Mouse (Mus musculus) MEL (cell line): ENCODE results near the gene Bbs7. TPM values are rescaled to one million over a fixed set of nuclear protein-coding genes. Genes with fewer than 3 reads are reported as not detected.
"Not testable (repeated sequence)": the region's sequence is repeated elsewhere in the genome, so short reads cannot be mapped to it uniquely, and the experiment has no call there.

Experiments
- DNase-seq: peaks from one replicate; pipeline ENCODE4 v3.0.0; 2011; ENCODE audit warnings: low read depth, low spot score
- H3K27ac ChIP-seq: 2 replicates; pipeline ENCODE4 v1.5.1; 2012; ENCODE audit warnings: low read depth, mild to moderate bottlenecking, control low read depth, low read length, moderate library complexity; ENCODE audit not compliant: control insufficient read depth
- H3K27me3 ChIP-seq, 2 experiments: fragments of 150-350 bp in 1 of 2; sonication (generic) in 1 of 2; 2 replicates each; pipeline ENCODE4 v1.6.1; 2012; ENCODE audit warnings: low read length in 2 of 2, mild to moderate bottlenecking in 2 of 2, improper control_type of control experiment in 1 of 2, moderate library complexity in 1 of 2; ENCODE audit not compliant: insufficient read depth in 2 of 2, control insufficient read depth in 1 of 2
- H3K36me3 ChIP-seq, 2 experiments: 2 replicates each; pipeline ENCODE4 v1.6.1; 2012 to 2014; ENCODE audit warnings: low read length in 2 of 2, improper control_type of control experiment in 1 of 2, inconsistent platforms in 1 of 2, mild to moderate bottlenecking in 1 of 2; ENCODE audit not compliant: insufficient read depth in 2 of 2, control insufficient read depth in 1 of 2
- H3K4me1 ChIP-seq, 2 experiments: fragments of 150-350 bp in 1 of 2; sonication (generic) in 1 of 2; 2 replicates each; pipeline ENCODE4 v1.6.1; 2012; ENCODE audit warnings: low read length in 2 of 2, improper control_type of control experiment in 1 of 2, mild to moderate bottlenecking in 1 of 2; ENCODE audit not compliant: insufficient read depth in 2 of 2, control insufficient read depth in 1 of 2
- H3K4me3 ChIP-seq, 2 experiments: fragments of 150-350 bp in 1 of 2; sonication (generic) in 1 of 2; 2 replicates each; pipeline ENCODE4 v1.5.1; 2012; ENCODE audit warnings: low read depth in 2 of 2, low read length in 2 of 2, mild to moderate bottlenecking in 2 of 2, moderate library complexity in 2 of 2, control low read depth in 1 of 2, improper control_type of control experiment in 1 of 2; ENCODE audit not compliant: control insufficient read depth in 1 of 2, insufficient read depth in 1 of 2
- H3K79me2 ChIP-seq: 2 replicates; pipeline ENCODE4 v1.6.1; 2012; ENCODE audit warnings: mild to moderate bottlenecking, low read length, moderate library complexity; ENCODE audit not compliant: control insufficient read depth, poor library complexity, insufficient read depth
- H3K9ac ChIP-seq: 2 replicates; pipeline ENCODE4 v1.6.1; 2012; ENCODE audit warnings: low read depth, mild to moderate bottlenecking, control low read depth, low read length, moderate library complexity; ENCODE audit not compliant: control insufficient read depth, poor library complexity, severe bottlenecking
- H3K9me3 ChIP-seq: fragments of 150-350 bp; sonication (generic); replicated peaks from 2 replicates; pipeline ENCODE4 v1.6.1; 2012; ENCODE audit warnings: mild to moderate bottlenecking, low read length, improper control_type of control experiment, moderate library complexity; ENCODE audit not compliant: insufficient read depth
- BHLHE40 ChIP-seq: IDR thresholded peaks from 2 replicates; pipeline ENCODE4 v1.6.1; 2012; ENCODE audit warnings: low read depth, mild to moderate bottlenecking, inconsistent platforms, low read length, improper control_type of control experiment, borderline replicate concordance
- CHD1 ChIP-seq: IDR thresholded peaks from 2 replicates; pipeline ENCODE4 v1.6.1; 2012; ENCODE audit warnings: low read depth, mild to moderate bottlenecking, inconsistent platforms, low read length, improper control_type of control experiment
- CHD2 ChIP-seq: IDR thresholded peaks from 2 replicates; pipeline ENCODE4 v1.6.1; 2011; ENCODE audit warnings: low read length, improper control_type of control experiment
- CTCF ChIP-seq, 3 experiments: IDR thresholded peaks in 2 of 3; conservative IDR thresholded peaks in 1 of 3; 2 replicates each; pipeline ENCODE4 v1.5.1; 2011 to 2012; ENCODE audit warnings: low read length in 3 of 3, low read depth in 2 of 3, mild to moderate bottlenecking in 2 of 3, improper control_type of control experiment in 1 of 3, inconsistent platforms in 1 of 3, mixed read lengths in 1 of 3, moderate library complexity in 1 of 3; ENCODE audit not compliant: control insufficient read depth in 1 of 3, insufficient read depth in 1 of 3, poor library complexity in 1 of 3, severe bottlenecking in 1 of 3
- E2F4 ChIP-seq: IDR thresholded peaks from 2 replicates; pipeline ENCODE4 v1.6.1; 2011; ENCODE audit warnings: low read depth, low read length, improper control_type of control experiment, borderline replicate concordance
- EP300 ChIP-seq, 2 experiments: IDR thresholded peaks; 2 replicates each; pipeline ENCODE4 v1.6.1; 2011; ENCODE audit warnings: improper control_type of control experiment in 2 of 2, low read length in 2 of 2, low read depth in 1 of 2, mild to moderate bottlenecking in 1 of 2
- ETS1 ChIP-seq: IDR thresholded peaks from 2 replicates; pipeline ENCODE4 v1.6.1; 2012; ENCODE audit warnings: low read depth, mild to moderate bottlenecking, inconsistent platforms, low read length, improper control_type of control experiment, moderate library complexity
- HCFC1 ChIP-seq: IDR thresholded peaks from 2 replicates; pipeline ENCODE4 v1.6.1; 2012; ENCODE audit warnings: low read depth, mild to moderate bottlenecking, inconsistent platforms, low read length, improper control_type of control experiment, moderate library complexity
- KAT2A ChIP-seq: conservative IDR thresholded peaks from 2 replicates; pipeline ENCODE4 v1.6.1; 2012; ENCODE audit warnings: low read depth, low read length, improper control_type of control experiment, inconsistent platforms
- MAFK ChIP-seq: IDR thresholded peaks from 2 replicates; pipeline ENCODE4 v1.6.1; 2011; ENCODE audit warnings: low read depth, mild to moderate bottlenecking, low read length, improper control_type of control experiment, borderline replicate concordance
- MAX ChIP-seq: IDR thresholded peaks from 2 replicates; pipeline ENCODE4 v1.6.1; 2011; ENCODE audit warnings: low read length, improper control_type of control experiment
- MEF2A ChIP-seq: IDR thresholded peaks from 2 replicates; pipeline ENCODE4 v1.6.1; 2014; ENCODE audit warnings: low read depth, mild to moderate bottlenecking, inconsistent platforms, low read length, improper control_type of control experiment; ENCODE audit not compliant: poor library complexity, insufficient replicate concordance, severe bottlenecking; ENCODE audit errors: extremely low read depth
- MXI1 ChIP-seq: IDR thresholded peaks from 2 replicates; pipeline ENCODE4 v1.6.1; 2011; ENCODE audit warnings: mild to moderate bottlenecking, low read depth, low read length, improper control_type of control experiment
- NELFE ChIP-seq: IDR thresholded peaks from 2 replicates; pipeline ENCODE4 v1.6.1; 2011; ENCODE audit warnings: low read depth, low read length, improper control_type of control experiment
- NRF1 ChIP-seq: IDR thresholded peaks from 2 replicates; pipeline ENCODE4 v1.6.1; 2014; ENCODE audit warnings: low read depth, mild to moderate bottlenecking, inconsistent platforms, low read length, improper control_type of control experiment, moderate library complexity; ENCODE audit not compliant: poor library complexity, insufficient read depth, severe bottlenecking
- RAD21 ChIP-seq: IDR thresholded peaks from 2 replicates; pipeline ENCODE4 v1.6.1; 2011; ENCODE audit warnings: mild to moderate bottlenecking, low read depth, low read length, improper control_type of control experiment
- RCOR1 ChIP-seq: IDR thresholded peaks from 2 replicates; pipeline ENCODE4 v1.6.1; 2012; ENCODE audit warnings: low read depth, mild to moderate bottlenecking, inconsistent platforms, low read length, improper control_type of control experiment
- TBP ChIP-seq: IDR thresholded peaks from 2 replicates; pipeline ENCODE4 v1.8.0; 2011; ENCODE audit warnings: low read depth, low read length, improper control_type of control experiment
- ZC3H11A ChIP-seq: IDR thresholded peaks from 2 replicates; pipeline ENCODE4 v1.6.1; 2012; ENCODE audit warnings: low read depth, mild to moderate bottlenecking, inconsistent platforms, low read length, improper control_type of control experiment
- ZKSCAN1 ChIP-seq: IDR thresholded peaks from 2 replicates; pipeline ENCODE4 v1.6.1; 2012; ENCODE audit warnings: low read depth, mild to moderate bottlenecking, inconsistent platforms, low read length, improper control_type of control experiment, moderate library complexity
- ZMIZ1 ChIP-seq: IDR thresholded peaks from 2 replicates; pipeline ENCODE4 v1.6.1; 2012; ENCODE audit warnings: low read depth, mild to moderate bottlenecking, inconsistent platforms, low read length, improper control_type of control experiment, moderate library complexity
- ZNF384 ChIP-seq: IDR thresholded peaks from 2 replicates; pipeline ENCODE4 v1.6.1; 2012; ENCODE audit warnings: low read depth, mild to moderate bottlenecking, inconsistent platforms, low read length, improper control_type of control experiment
- polyA plus RNA-seq, 2 experiments: library from polyadenylated mRNA; stranded (reverse) in 1 of 2; unstranded in 1 of 2; fragments of >175 nt in 1 of 2; fragments of >200 nt in 1 of 2; gene quantifications; 2 replicates each; pipeline versions ENCODE4 v1.2.1 to v1.2.4; 2012; ENCODE audit warnings: low replicate concordance in 2 of 2, low read depth in 1 of 2; ENCODE audit not compliant: insufficient read length in 2 of 2, insufficient read depth in 1 of 2, missing spikeins in 1 of 2
- total RNA-seq: library from RNA; depleted of rRNA; stranded (reverse); fragments of 300-350 nt; gene quantifications from 2 replicates; pipeline ENCODE4 v1.2.3, GENCODE M21; 2012; rRNA removed

The Bbs7 gene
- total RNA-seq: not detected in 2 replicates
- not detected for polyA plus RNA-seq

GRCm38 (mm10) chr3:36613202-36613907 lies at the start of gene Bbs7:
Bbs7 (minus strand) TSS chr3:36613477.
- no peak for TF ChIP-seq RCOR1
- no peak for TF ChIP-seq MEF2A
- TF ChIP-seq ZNF384: no peak
- TF ChIP-seq MAX: no peak
- no peak for TF ChIP-seq MXI1
- no peak for TF ChIP-seq KAT2A
- no peak for TF ChIP-seq ZMIZ1
- no peak for TF ChIP-seq MAFK
- TF ChIP-seq ETS1: no peak
- TF ChIP-seq TBP: no peak
- TF ChIP-seq HCFC1: no peak
- Histone ChIP-seq H3K4me1 (no peaks in the 10 kb centered on the region), H3K79me2 (no peaks in the 10 kb centered on the region), H3K27me3 (peaks cover 2% of the 10 kb centered on the region in 2 experiments; a peak in 2 of 4 replicates), H3K27ac (no peak within 1 kb of the TSS), H3K36me3 (no peaks in the 10 kb centered on the region), H3K4me3 (no peak within 1 kb of the TSS), H3K9me3 (no peaks in the 10 kb centered on the region), H3K9ac (no peak within 1 kb of the TSS)
- no peak for DNase-seq

DNA sequence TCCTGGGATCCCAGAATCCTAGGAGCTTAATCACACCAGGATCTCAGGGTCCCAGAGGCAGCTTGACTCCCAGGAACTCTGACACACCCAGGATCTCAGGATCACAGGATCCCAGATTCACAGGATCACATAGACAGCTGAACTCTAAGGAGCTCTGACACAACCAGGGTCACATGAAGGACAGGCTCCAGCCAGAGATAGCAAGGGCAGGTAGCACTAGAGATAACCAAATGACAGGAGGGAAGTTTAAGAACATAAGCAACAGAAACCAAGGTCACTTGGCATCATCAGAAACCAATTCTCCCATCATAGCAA lies 31.9 kb upstream of the Bbs7 start:
- DNase-seq, H3K36me3 ChIP-seq, H3K9me3 ChIP-seq, H3K4me3 ChIP-seq, H3K27me3 ChIP-seq, H3K27ac ChIP-seq, H3K79me2 ChIP-seq, H3K4me1 ChIP-seq, H3K9ac ChIP-seq: not testable (repeated sequence)

DNA sequence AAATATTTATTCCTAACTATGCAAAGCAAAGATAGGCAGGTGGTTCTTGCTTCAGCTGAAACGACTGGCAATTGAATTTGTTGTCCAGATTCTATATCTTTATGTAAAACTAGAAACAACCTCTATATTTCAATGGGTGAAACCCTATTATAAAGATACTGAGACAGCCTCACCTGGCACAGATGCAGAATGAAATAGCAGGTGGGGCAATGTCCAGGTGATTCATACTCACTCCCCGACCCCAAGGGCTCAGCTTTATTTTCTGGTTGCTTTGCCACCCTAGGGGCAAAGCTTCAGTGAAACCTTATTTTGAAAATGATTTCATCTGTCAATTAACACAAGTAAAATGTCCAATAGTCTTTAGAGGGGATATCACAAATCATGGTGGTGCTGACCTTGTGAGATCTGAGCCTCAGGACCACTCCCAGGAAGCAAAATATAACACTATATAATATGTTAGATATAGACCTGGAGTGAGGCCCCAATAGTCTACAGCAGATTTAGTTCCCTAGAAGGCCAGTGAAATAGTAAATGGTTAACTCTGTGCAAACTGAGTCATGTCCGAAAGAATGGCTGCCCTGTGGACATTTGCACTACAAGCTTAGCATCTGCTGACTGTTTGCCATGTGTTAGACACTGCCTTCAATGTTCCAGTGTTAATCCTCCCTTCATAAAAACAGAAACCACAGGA lies 31.4 kb upstream of the Bbs7 start:
- Histone ChIP-seq H3K4me1 (no peaks in the 10 kb centered on the region), H3K79me2 (no peaks in the 10 kb centered on the region), H3K27ac (no peak overlapping the region), H3K9me3 (no peaks in the 10 kb centered on the region), H3K9ac (no peak overlapping the region), H3K27me3 (no peaks in the 10 kb centered on the region), H3K4me3 (no peak overlapping the region), H3K36me3 (no peaks in the 10 kb centered on the region)
- TF ChIP-seq ETS1: no peak
- TF ChIP-seq BHLHE40: no peak
- TF ChIP-seq KAT2A: no peak
- no peak for TF ChIP-seq CHD1
- no peak for TF ChIP-seq NRF1
- no peak for TF ChIP-seq ZC3H11A
- TF ChIP-seq CTCF (IDR thresholded peaks at IDR 0.05 in 2 of 3, conservative IDR thresholded peaks at IDR 0.05 in 1 of 3; ENCODE audit: control insufficient read depth in 1 of 3, insufficient read depth in 1 of 3, low read depth in 2 of 3, low read length in 3 of 3, poor library complexity in 1 of 3, severe bottlenecking in 1 of 3): no peak
- no peak for TF ChIP-seq E2F4
- no peak for TF ChIP-seq EP300 (IDR thresholded peaks at IDR 0.05; ENCODE audit: low read depth in 1 of 2, low read length in 2 of 2)
- no peak for TF ChIP-seq CHD2
- TF ChIP-seq RAD21: no peak
- no peak for TF ChIP-seq ZKSCAN1
- no peak for TF ChIP-seq NELFE
- DNase-seq: no peak
